Mouse (Mus musculus) lung, adult 18-20 months (tissue): Measurements from ENCODE around the gene Zfp142.
A peak's percentile ranks its signal among the peaks of the same experiment; 100 is the strongest.

Source experiments
- DNase-seq, 2 experiments: peaks; one replicate each; pipeline ENCODE4 v3.0.0; 2022; ENCODE audit warnings: mixed read lengths in 2 of 2

Gene Zfp142

DNA sequence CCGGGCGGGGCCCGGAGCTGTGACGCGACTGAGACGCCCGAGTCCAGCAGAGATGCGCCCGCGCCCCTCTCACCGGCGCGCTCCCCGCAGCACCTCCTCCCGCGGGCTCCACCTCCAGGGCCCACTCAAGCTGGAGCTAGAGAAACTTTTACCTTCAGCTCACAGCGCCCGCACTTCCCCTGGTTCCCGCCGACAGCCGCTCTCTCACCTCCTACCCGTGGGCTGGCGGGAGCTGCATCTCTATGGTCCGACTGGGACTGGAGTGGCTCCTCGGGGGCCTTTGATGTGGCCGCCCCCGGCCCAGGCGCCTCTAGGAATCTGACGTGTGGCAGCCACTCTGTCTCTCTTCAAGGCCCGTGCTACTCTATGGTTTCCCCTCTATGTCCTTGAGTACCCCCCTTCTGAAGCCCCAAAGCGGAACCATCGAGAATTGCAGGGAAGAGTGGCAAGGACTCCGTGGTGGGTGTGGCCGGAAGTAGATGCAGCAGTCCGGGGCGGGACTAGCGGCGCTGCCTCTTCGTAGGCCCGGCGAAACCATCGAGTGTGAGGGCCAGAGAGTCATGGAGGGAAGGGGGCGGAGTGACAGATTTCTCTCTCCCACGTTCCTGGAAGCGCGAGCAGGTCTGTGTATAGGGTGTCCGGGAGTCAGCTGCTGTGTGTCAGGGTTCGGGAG is at the start of gene Zfp142, which contains the start of gene Bcs1l:
Zfp142 (minus strand) TSS at position 474 of the 673 bp plus-strand sequence.
Bcs1l (plus strand) TSS at position 517 of the 673 bp plus-strand sequence.
- peak; percentile 99 for DNase-seq

DNA sequence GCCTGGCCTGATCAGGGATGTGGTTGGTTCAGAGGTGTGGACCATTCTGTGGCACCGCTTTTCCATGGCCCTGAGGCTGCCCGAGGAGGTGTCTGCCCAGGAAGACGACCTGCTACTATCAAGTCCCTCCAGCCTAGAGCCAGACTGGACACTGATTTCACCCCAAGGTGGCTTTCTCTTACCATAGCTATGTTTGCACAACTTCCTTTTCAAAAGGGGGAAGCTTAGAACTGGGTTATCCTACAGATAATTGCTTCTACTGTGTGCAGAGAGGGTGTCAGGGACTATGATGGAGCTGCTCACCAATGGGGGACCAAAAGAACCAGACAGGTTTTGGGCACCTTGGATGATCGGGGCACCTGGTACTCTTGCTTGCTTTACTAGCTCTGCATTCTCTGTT is 44.7 kb upstream of the Zfp142 start:
- no peak for DNase-seq

DNA sequence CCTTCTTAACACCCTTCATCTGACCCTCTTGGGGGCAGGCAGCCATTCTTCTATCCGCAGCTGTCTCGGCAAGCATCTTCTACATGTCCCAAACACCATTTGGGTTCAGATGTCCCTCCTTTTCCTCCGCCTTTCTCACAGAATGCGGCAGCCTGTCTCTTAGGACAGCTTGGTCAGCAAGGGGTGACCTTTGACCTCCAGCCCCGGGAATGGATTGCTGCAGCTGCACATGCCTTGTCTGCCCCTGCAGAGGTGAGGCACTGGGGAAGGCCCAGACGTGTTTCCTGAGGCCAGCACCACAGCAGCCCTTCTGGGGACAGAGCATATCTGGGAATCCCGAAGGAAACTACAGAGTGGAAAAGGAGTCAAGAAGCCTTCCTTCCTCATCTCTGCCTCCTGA is 40.0 kb upstream of the Zfp142 start:
- DNase-seq: no peak

DNA sequence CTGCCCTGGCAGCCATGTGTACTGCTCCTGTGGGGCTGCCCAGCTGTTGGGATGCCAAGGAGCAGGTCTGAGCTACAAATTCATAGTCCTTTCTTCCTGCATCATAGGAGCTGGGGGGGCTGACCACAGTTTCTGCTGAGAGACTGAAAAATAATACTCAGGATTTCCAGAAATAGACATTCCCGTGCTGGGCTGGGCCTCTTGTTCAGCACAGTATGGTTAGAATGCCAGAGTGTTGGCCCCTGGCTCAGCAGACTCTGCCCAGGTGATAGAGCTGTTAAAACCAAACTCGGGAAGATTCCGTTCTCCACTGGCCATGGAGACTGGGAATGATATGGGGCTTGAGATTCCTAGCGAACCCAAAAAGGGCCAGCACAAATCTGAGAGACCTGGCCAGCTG is 38.0 kb upstream of the Zfp142 start:
- DNase-seq: peak; percentile 9 to 20

DNA sequence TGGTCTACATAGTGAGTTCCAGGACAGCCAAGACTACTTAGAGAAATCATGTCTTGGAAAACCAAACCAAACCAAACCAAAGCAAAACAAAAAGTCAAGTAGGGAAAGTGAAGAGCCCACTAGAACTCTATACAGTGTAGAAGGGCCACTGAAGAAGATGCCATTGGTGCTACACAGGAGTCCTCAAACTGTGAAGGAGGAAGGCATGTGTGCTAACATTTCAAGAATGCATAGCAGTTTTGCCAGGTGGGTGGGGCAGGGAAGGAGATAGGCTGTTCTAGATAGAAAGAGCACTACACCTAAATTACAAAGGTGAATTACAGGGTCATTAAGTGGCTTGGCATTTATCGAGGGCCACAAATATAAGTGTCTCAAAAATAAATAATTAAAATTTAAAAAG is 36.1 kb upstream of the Zfp142 start:
- DNase-seq: peak; percentile 78 to 80

DNA sequence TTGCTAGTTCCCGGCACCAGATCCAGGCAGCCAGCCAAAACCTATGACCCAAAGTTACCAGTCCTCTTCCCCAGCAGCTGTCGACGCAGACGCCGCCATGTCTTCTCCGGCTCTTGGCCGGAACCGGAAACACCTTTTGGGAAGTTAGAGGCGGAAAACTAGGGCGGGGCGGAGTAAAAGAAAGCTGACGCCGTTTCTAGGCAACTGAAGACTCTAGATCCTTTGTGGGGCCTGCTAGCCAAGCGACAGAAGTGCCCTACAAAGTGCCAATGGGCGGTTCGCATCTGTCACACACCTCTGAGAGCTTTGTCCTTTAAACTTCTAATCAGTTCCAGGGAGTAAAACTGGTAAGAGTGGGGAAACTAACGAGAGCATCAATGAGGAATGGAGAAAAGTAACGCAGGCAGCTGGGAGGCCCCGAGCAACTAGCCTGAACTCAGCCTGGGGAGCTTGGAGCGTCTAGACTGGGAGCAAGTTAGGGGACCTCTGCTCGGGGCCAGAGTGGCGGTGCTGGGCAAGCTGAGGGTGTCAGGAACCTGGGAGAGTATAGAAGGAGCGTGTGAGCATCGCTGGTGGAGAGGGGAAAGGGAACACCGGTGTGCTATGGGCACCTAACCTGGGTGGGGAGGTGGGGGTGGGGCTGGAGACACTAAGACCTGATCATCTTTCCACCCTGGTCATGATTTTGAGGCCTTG is 13.4 kb upstream of the Zfp142 start, which contains the start of the genes Rnf25 and Stk36:
Rnf25 (minus strand) TSS at position 131 of the 696 bp plus-strand sequence.
Stk36 (plus strand) TSS at position 179 of the 696 bp plus-strand sequence.
- peak; percentile 90 to 92 for DNase-seq

DNA sequence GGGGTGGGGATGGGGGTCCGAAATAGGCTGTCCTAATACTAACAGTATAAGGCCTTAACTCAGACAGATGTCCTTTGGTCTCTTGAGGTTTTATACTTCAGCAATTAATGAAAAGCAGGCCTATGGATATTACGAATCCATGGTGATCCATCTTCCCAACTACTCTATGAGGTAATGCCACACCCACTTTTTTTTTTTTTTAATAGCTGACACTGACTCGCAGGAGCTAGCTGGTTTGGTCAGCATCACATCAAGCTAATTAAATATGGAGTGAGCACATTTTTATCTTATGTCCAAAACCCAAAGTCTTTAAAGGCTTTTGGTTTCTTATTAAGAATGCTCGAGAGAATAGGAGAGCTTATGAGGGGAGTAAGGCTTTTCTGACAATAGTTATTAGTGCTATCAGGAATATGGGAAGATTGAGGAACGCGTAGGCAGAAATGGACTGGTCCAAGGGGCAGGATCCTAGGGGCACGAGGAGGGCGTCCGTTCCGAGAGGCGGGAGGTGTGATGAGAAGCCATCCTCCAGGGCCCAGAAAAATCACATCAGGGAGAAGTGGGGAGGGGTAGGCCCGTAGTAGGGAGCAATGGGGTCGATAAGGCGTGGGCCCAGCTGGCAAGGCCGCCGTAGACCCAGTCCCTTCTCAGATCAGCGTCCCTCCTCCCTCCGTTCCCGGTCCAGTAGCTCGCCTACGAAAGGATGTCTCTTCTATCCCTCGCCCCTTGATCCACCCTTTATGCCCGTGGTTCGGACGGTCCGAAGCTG is 12.6 kb upstream of the Zfp142 start:
- DNase-seq: peak in 1 of 2 experiments; percentile 10

DNA sequence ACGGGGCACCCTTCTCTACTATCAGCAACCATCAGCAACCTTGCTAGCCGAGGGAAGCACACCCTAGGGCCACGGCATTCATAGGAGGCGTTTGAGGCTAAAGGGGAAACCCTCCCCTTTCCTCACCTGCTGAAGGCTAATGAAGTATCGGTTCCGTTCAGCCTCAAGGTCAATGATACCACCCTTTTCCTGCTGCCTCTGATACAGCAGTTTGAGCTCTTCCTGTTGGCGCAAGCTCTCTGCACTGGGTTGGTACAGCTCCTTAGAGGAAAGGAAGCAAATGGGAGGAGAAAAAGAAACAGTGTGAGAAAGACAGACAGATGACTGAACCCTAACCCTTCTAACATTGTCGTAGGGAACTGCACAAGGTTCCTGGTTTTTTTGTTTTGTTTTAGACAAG is 6.4 kb upstream of the Zfp142 start:
- DNase-seq: no peak

DNA sequence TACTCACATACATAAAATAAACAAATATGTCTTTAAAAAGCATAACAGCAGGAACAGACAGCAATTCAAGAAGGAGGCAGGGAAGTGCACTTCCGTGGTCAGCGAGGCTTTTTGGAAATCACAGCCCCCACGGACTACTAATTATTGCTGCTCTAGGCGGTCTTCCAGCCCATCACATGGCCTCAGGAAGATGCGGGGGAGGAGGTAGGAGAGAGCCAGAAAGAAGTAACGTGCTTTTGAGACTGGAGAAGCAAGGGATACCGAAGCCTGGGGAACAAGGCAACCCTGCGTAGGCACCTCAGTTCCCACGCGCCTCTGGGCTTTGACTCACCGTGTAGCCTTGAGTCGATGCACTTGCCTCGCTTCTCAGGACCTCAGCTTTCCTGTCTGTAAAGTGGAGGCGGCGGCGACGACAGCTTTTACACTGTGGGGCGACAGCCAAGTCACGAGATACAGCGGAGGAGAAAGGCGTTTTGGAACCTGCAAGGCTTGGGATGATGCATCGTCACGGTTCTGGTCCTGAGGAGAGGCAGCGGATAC is 743 bp downstream of the Zfp142 start:
- DNase-seq: peak in 1 of 2 experiments; percentile 14

DNA sequence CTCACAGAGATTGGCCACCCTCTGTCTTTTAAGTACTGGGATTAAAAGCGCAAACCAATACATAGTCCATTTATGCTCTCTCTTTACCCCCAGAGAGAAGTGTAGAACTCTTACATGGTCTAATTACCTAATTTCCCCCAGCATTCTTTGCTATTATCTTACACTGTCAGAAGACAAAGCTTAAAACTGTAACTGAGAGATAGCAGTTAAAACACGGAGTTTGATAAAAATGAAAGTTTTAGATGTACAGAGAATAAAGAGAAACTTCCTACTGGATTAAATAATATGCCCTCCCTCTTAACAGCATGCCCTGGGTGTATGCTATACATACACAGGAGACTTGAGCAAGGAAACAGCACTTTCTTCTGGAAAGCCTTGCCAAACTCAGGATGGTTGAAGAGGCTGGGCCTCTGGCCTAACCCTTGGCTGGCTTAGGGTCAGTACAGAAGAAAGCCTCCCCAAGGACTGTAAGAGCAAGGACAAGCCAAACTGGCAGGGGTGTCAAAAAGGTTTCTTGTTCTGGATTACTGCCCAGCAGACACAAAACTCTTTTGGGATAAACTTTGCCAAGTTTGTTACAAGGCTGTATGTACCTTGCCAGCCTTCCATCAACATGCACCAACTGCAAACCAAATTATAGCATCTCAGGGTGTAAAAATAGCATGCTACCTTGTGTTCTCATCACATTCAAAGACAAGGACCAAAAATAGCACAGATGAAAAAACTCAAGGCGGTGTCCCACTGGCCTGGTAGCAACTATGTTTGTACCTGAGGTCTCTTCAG is 3.2 kb downstream of the Zfp142 start:
- DNase-seq: no peak

DNA sequence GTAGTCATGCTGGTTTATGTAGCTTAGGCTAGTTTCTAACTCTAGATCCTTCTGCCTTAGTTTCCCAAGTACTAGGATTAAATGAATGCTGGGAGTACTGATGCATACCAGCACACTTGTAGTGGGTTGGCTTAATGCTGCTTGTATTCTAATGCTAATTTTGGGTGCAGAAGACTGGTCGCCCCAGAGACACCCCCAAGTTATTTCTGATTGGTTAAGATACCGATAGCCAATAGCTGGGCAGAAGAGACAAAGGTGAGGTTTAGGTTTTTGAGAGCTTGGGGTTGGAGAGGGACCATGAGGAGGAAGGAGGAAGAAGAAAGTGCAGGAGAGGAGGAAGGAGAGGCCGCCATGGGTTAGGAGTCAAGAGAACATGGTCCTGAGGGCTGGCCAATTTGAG is 5.4 kb downstream of the Zfp142 start:
- DNase-seq: no peak

DNA sequence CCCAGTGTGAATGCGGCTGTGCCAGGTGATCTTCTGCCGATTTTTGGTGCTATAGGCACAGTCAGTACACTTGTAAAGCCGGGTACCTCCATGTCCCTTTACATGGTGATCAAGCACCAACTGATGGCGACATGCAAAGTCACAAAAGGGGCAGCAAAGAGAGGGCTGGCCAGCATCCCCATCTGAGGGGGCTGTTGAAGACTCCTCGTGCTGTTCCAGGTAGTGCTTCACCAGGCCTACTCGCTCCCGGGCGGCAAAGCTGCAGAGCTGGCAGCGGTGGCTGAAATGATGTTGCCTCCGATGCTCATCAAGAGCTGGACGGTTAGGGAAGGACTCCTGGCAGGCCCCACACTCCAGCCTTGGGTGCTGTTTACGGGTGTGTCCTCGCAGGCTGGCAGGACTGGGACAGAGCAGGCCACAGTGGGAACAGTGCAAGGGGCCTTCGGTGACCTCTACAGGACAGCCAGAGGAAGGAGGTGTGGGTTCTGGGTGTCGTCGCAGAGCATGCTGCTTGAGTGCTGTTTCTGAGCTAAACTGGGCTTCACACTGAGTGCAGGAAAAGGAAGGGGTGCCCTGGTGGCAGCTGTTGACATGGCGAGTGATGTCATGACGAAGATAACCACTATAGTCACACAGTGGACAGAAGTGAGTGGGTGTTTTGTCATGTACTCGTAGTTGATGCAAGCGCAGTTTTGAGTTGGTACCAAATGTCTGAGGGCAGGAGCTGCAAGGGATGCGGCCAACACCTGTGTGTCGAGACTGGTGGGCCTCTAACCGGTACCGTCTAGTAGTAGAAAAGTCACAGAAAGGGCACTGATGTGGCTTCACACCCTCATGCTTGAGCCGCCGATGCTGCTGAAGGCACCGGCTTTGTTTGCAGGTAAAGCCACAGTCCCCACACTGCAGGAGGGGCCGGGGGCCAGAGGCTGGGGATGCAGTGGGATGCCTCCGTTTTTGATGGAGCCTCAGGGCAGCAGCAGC is 18.0 kb downstream of the Zfp142 start:
- DNase-seq: no peak

DNA sequence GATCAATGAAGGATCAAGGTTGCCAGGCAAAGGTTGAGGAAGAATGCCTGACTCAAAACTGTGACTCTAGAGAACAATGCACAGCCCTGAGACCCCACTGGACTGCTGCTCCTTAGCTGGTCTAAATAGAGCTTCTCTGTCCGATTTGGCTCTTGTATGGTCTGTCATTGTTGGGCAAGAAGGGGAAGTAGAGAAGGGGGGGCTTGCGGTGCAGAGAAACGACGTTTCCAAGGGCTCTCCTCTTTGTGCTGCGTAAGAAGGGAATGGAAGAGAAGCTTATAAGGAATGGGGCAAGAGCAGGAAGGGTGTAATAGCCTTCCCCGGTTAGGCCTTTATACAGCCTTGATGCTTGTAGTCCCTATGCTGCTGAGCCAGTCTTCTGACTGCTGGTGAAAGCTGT is 22.2 kb downstream of the Zfp142 start:
- no peak for DNase-seq

DNA sequence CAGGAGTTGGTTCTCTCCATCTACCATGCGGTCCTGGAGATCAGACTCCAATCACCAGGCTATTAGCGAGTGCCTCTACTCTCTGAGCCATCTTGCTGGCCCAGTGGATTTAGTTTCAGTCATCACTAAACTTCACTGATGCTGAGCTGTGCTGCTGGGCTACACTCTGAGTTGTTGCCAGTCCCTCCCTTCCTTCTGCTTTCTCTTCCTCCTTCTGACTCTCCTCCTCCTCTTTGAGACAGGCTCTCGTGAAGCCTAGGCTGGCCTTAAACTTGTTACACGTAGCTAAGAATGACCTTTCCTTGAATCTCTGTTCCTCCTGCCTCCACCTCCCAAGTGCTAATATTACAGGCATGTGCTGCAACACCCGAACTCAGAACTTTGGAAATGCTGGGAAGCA is 29.0 kb downstream of the Zfp142 start:
- no peak for DNase-seq

DNA sequence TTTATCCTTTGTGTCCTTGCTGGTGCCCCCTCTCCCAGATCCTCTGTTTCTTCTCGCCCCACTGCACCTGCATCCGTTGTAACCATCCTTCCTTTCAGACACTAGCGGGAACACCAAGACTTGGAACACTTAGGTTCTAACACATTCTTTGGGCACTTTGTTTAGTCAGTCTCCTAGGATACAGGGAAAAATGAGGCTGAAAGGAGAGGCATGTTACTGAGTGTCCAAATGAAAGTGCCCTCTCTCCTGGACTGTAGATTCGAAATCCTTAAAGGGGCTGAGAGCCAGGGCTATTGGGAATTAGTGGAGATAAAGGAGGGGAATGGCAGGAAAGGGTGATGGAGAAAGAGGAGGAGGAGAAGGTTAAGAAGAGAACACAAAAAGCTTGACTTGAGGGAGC is 43.9 kb downstream of the Zfp142 start, which contains the start of gene Usp37:
Usp37 (minus strand) TSS at position 101 of the 400 bp plus-strand sequence.
- no peak for DNase-seq

DNA sequence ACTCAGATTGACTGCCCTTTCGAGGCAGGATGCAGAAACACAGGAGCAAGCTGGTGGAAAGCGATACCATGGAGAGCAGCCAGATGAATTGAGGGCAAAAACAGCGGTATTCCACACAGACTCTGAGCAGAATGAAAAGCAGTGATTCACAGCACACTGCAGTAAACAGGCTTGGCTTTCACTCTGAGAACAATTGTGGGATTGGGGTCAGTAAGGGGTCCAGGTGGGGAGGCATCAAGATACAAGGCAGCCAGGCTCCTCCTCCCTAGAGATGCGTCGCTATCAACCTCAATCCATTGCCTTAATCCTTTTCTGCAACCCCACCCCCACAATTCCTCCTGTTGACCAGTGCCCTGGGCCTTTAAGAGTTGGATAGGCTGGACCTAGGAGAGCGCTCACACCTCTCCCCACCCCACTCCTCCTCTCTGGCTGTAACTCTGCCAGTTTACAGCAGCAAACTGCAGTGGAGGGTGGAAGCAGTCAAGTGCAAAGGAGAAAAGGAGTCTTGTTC is 45.5 kb downstream of the Zfp142 start, which contains the start of gene Plcd4:
Plcd4 (plus strand) TSS at position 438 of the 511 bp plus-strand sequence.
- peak; percentile 18 to 22 for DNase-seq

DNA sequence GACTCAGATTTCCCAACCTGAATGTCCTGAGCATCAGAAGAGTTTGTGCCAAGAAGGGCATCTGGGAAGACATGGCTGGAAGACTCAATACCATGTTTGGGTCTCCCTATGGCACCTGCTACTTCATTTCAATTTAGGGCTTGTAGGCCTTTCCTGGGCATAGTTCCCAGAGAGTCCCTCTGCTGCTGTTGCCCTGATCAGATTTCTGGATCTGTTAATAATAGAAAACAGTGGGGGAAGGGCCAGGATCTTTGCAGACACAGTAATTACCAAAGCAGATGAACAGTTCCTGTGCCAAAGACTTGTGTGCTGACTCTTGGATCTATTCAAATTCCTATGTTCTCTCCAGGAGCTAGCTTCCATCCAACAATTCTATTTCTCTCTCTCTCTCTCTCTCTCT is 49.4 kb downstream of the Zfp142 start:
- no peak for DNase-seq

DNA sequence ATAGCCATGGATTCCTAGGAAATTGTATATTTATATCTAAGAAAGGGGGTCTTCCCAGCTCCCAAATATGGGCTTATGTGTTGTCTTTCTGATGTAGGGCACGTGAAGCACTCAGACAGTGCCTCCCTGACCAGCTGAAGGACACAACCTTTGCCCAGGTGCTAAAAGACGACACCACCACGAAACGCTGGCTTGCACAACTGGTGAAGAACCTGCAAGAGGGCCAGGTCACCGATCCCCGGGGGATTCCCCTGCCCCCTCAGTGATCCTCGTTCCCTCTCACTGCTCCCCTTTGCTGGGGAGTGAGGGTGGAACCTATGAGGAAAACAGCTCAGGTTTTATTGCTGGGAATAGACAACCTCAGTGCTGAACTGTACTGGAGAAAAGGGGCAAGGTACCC is 59.5 kb downstream of the Zfp142 start:
- no peak for DNase-seq

DNA sequence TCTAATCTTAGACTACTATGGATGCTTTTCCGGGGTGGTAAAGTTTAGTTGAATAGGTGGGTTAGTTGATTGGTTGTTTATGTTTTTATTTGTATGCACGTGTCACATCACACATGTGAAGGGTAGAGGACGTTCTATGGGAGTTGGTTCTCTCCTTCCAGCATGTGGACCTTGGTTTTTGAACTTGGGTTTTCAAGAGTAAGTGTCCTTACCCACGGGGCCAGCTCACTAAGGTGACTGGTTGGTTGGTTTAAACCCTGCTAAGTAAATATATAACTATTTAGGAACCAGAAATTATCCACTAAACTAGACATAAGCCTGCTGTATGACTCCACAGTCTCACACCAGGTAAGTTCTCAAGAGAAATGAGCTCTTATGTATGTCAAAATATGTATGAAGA is 63.3 kb downstream of the Zfp142 start:
- no peak for DNase-seq

DNA sequence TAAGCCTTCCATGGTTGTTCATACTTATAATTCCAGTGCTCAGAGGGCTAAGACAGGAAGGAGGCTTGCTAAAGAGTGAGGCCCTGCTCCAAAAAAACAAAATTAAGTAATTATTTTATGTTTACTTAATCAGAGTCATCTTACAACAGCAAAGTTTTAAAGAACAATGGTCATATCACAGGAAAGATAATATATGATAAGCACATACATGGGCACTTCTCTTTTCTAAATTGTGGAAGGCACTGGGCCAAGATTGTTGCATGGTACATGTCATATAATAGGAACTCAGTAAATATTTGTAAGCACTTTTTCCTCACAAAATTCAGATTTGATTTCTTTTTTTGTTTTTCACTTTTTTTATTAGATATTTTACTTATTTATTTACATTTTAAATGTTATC is 68.2 kb downstream of the Zfp142 start:
- no peak for DNase-seq
